Mouse (Mus musculus) kidney, adult 2 months (tissue): ENCODE results near the gene Gm44973. TPM values are rescaled to one million over a fixed set of nuclear protein-coding genes. Genes with fewer than 3 reads are reported as not detected.

Experiments
- DNase-seq: peaks from one replicate; pipeline ENCODE4 v3.0.0; 2021
- H3K27ac ChIP-seq: fragments of 200-500 bp; 2 replicates; pipeline ENCODE4 v1.5.1; 2012; ENCODE audit warnings: low read depth, low read length, control low read depth, inconsistent platforms; ENCODE audit not compliant: insufficient read depth
- H3K27me3 ChIP-seq: fragments of 200-500 bp; replicated peaks from 2 replicates; pipeline ENCODE4 v1.6.1; 2012; ENCODE audit warnings: mild to moderate bottlenecking, moderate library complexity, low read length, inconsistent platforms; ENCODE audit not compliant: control insufficient read depth, insufficient read depth
- H3K36me3 ChIP-seq: fragments of 200-500 bp; 2 replicates; pipeline ENCODE4 v1.6.1; 2012; ENCODE audit warnings: mild to moderate bottlenecking, moderate library complexity, low read length, inconsistent platforms; ENCODE audit not compliant: control insufficient read depth, insufficient read depth
- H3K4me1 ChIP-seq: fragments of 200-500 bp; 2 replicates; pipeline ENCODE4 v1.6.1; 2011; ENCODE audit warnings: low read length; ENCODE audit not compliant: control insufficient read depth, insufficient read depth
- H3K4me3 ChIP-seq: fragments of 200-500 bp; 2 replicates; pipeline ENCODE4 v1.5.1; 2011; ENCODE audit warnings: mild to moderate bottlenecking, low read depth, low read length, control low read depth; ENCODE audit not compliant: insufficient read depth
- CTCF ChIP-seq: fragments of 200-500 bp; conservative IDR thresholded peaks from 2 replicates; pipeline ENCODE4 v1.5.1; 2011; ENCODE audit warnings: low read depth, mild to moderate bottlenecking, control low read depth, low read length, moderate library complexity, mixed read lengths; ENCODE audit not compliant: insufficient read depth, insufficient read length
- POLR2A ChIP-seq: fragments of 200-500 bp; IDR thresholded peaks from one replicate; pipeline ENCODE4 v1.6.1; 2011; ENCODE audit warnings: low read depth, low read length, control low read depth
- WGBS: fragments of 180-500 bp; shearing (Covaris S2); methylation state at CpG from one replicate; pipeline ENCODE4 v1.1.7; 2018; 5-methylcytosine and 5-hydroxymethylcytosine counted together
- polyA plus RNA-seq: library from polyadenylated mRNA; depleted of rRNA; stranded (reverse); fragments of >200 nt; gene quantifications from 2 replicates; pipeline ENCODE4 v1.2.3, GENCODE M21; 2012; rRNA removed

Gm44973 gene
- 0.14 TPM in 1 of 2 replicates, not detected in the other for polyA plus RNA-seq

DNA sequence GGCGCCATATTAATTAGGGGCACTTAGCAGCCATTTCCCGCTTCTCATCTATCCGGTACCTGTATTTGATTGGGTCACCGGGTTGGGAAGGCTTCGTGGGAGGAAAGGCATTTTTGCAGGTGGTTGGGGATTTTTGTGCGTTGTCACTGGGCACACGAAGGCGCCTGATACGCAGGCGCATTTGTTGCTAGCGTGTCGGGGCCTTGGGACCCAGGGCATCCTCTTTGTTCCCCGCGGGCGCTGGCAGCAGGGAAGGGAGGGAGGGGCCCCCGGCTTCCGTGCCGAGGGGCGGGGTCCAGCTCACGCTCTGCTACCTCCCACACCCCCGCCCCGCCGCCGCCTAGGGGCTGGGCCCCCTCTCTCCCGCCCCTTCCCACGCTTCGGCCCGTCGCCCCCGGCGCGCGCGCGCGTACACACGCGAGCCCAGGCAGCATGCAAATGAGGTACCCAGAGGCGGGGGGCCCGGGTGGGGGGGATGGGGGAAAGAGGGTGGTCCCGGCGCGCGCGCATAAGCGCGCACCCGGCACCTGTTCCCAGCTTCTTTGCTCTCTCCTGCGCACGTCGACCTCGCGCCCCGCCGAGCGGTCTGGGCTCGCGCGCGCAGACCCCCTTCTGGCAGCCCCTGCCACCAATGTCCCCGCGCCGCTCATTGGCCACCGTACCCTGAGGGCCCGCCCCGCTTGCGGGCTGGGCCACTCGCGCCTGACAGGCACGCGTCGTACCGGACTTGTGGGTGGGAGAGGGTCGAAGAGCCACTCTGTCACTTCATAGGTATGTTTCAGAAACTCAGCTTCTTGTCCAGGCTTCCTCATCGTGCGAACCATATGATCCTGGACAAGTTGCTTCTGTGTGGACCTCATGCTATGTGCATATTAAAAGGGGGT, at the start of gene Gm44973:
Gene Gm44973 (plus strand): TSS at position 379 of the 884 bp plus-strand sequence.
- Histone ChIP-seq H3K36me3 (no peaks in the 10 kb centered on the region), H3K27me3 (no peaks in the 10 kb centered on the region), H3K4me1 (peaks cover 5% of the 10 kb centered on the region; the same call in 1 of the 2 replicates), H3K4me3 (peak within 1 kb of the TSS; percentile 83), H3K27ac (peak within 1 kb of the TSS; percentile 100)
- no peak for TF ChIP-seq CTCF
- peak; percentile 7 for TF ChIP-seq POLR2A
- under 1% methylated on average over 74 of the region's 76 CpGs for WGBS
- peak; percentile 97 for DNase-seq

GRCm38 (mm10) chr7:4971068-4971467, 44.2 kb upstream of the Gm44973 start, which contains the start of gene Sbk3:
Gene Sbk3, minus strand, starts transcription at chr7:4971168.
- Histone ChIP-seq H3K4me3 (no peak within 1 kb of the TSS), H3K27me3 (no peaks in the 10 kb centered on the region), H3K4me1 (no peaks in the 10 kb centered on the region), H3K36me3 (no peaks in the 10 kb centered on the region), H3K27ac (no peak within 1 kb of the TSS)
- WGBS, result 46% methylated on average over 6 of the region's 6 CpGs
- DNase-seq, result no peak
- TF ChIP-seq CTCF, result no peak

- H3K4me3 ChIP-seq, result no peak overlapping the region
- H3K27ac ChIP-seq, result no peak overlapping the region
- DNase-seq, result no peak
- 26% methylated on average over 7 of the region's 7 CpGs for WGBS
- H3K27me3 ChIP-seq, result no peaks in the 10 kb centered on the region
- H3K36me3 ChIP-seq, result no peaks in the 10 kb centered on the region
- TF ChIP-seq CTCF, result no peak
- no peak for TF ChIP-seq POLR2A
- no peaks in the 10 kb centered on the region for H3K4me1 ChIP-seq
These were observed 43.6 kb upstream of the Gm44973 start for GRCm38 (mm10) chr7:4971710-4972109.

GRCm38 (mm10) chr7:4972321-4973047, 42.8 kb upstream of the Gm44973 start:
- TF ChIP-seq POLR2A (no peak), CTCF (no peak)
- H3K36me3 ChIP-seq, result no peaks in the 10 kb centered on the region
- no peak overlapping the region for H3K27ac ChIP-seq
- 44% methylated on average over 18 of the region's 18 CpGs for WGBS
- H3K27me3 ChIP-seq, result no peaks in the 10 kb centered on the region
- H3K4me1 ChIP-seq, result no peaks in the 10 kb centered on the region
- DNase-seq, result peak; percentile 12
- H3K4me3 ChIP-seq, result no peak overlapping the region

- H3K36me3 ChIP-seq, result no peaks in the 10 kb centered on the region
- H3K4me1 ChIP-seq, result no peaks in the 10 kb centered on the region
- TF ChIP-seq CTCF, result no peak
- TF ChIP-seq POLR2A, result no peak
- no peak overlapping the region for H3K4me3 ChIP-seq
- WGBS, result 51% methylated on average over 4 of the region's 4 CpGs
- no peak overlapping the region for H3K27ac ChIP-seq
- DNase-seq, result no peak
- no peaks in the 10 kb centered on the region for H3K27me3 ChIP-seq
These were observed 39.8 kb upstream of the Gm44973 start for GRCm38 (mm10) chr7:4975455-4975854.

DNA sequence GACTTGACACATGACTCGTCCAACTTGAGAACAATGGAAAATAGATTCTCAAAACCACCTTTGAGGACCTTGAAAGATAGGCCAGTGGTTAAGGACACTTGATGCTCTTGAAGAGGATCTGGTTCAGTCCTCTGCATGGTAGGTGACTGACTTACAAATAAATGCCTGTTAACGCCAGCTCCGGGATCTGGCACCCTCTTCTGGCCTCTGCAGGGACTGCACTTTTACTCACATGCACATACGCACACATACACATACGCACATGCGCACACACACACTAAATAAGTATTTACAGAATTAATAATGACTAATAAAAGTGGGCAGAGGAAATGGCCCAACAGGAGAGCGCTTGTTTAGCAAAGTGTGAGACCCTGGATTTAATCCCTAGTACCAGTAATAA, 38.5 kb upstream of the Gm44973 start:
- no peak overlapping the region for H3K27ac ChIP-seq
- no peak overlapping the region for H3K4me3 ChIP-seq
- no peak for DNase-seq
- WGBS, result 90% methylated on average over 7 of the region's 7 CpGs
- no peaks in the 10 kb centered on the region for H3K4me1 ChIP-seq
- H3K27me3 ChIP-seq, result no peaks in the 10 kb centered on the region
- H3K36me3 ChIP-seq, result no peaks in the 10 kb centered on the region
- TF ChIP-seq POLR2A (no peak), CTCF (peak; percentile 8; the same call in 1 of the 2 replicates)

DNA sequence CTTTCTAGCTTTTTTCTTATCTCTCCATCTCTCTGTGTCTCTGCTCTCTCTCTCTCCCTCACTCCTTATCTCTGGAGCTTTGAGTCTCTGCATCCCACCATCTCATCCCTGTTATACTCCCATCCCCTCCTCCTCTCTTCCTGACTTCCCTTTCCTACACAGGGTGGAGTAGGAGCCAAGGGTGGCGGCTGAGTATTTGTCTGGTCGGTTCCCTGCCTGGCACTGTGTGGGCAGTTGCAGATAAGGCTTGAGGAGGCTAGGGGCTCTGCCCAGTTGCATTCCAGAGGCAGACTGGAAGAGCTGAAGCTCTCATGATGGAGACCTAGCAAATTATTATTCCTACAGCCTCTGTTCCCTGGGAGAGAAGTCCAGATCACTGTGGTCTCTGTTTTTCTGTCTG, 27.0 kb upstream of the Gm44973 start:
- no peak for DNase-seq
- TF ChIP-seq CTCF (no peak), POLR2A (no peak)
- WGBS, result 54% methylated on average over 2 of the region's 2 CpGs
- Histone ChIP-seq H3K4me1 (no peaks in the 10 kb centered on the region), H3K27ac (no peak overlapping the region), H3K4me3 (no peak overlapping the region), H3K27me3 (no peaks in the 10 kb centered on the region), H3K36me3 (no peaks in the 10 kb centered on the region)
